Mouse (Mus musculus): ENCODE data around the gene Nmi. TPM values are rescaled to one million over a fixed set of nuclear protein-coding genes. Genes with fewer than 3 reads are reported as not detected.

The Nmi gene
- polyA plus RNA-seq, 1 experiment = 3.5 TPM

DNA sequence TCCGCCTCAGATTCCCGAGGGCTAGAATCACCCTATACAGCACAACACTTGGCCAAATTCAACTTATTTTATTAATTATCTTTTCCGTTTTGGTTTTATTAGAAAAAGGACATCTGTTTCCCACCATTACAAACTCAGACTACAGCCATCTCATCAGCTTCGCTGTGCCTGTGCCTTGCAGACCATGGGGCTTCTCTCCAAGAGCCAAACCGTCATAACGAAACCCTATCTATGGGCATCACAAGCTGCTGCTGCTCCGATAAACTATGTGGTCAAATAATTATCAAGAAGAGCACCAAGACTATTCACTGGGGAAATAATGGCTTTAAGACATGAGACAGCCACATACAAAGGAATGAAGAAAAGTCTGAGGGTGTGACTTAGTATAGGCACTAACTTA is 31.5 kb downstream of the Nmi start:
- TF ChIP-seq POLR2A (IDR thresholded peaks at IDR 0.05; ENCODE audit: borderline replicate concordance, extremely low read depth, insufficient read depth, insufficient read length, poor library complexity, severe bottlenecking) (no peak), CTCF (IDR thresholded peaks at IDR 0.05; ENCODE audit: borderline replicate concordance, extremely low read depth, insufficient read depth, insufficient read length) (no peak)
- DNase-seq (ENCODE audit: low read depth) = no peak

DNA sequence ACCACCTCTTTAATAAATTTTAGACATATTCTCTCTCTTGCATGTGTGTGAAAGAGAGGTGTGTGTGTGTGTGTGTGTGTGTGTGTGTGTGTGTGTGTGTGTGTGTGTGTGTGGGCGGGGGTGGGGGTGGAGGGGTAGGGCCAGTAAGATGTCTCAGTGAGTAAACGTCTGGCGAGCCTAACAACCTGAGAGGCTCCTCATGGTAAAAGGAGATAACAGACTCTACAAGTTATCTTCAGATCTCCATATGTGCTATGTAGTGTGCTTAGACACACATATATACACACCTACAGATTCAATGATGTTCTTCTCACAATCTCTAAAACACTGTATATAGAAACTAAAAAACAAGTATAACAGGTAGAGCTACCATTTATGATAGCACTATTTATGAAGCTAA is 34.5 kb downstream of the Nmi start:
- DNase-seq (ENCODE audit: low read depth) = no peak
- no peak for TF ChIP-seq CTCF (IDR thresholded peaks at IDR 0.05; ENCODE audit: borderline replicate concordance, extremely low read depth, insufficient read depth, insufficient read length)
- TF ChIP-seq POLR2A (IDR thresholded peaks at IDR 0.05; ENCODE audit: borderline replicate concordance, extremely low read depth, insufficient read depth, insufficient read length, poor library complexity, severe bottlenecking) = no peak

DNA sequence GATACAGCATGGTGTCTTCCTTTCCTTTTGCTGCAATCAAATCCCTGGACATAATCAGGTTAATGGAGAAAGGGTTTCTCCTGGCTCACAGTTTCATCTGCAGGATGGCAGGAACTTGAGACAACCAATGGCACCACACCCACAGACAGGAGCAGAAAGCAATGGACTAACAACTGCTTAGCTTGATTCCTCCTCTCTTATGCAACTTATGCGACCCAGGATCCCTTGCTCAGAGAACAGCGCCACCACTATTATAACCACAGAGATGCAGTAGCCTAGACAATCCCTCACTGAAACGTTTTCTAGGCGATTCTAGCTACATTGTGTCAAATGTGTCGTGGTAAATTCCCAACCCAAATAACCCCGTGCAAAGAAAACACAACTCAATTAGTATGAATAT is 36.3 kb downstream of the Nmi start:
- TF ChIP-seq POLR2A (IDR thresholded peaks at IDR 0.05; ENCODE audit: borderline replicate concordance, extremely low read depth, insufficient read depth, insufficient read length, poor library complexity, severe bottlenecking) = no peak
- no peak for DNase-seq (ENCODE audit: low read depth)

DNA sequence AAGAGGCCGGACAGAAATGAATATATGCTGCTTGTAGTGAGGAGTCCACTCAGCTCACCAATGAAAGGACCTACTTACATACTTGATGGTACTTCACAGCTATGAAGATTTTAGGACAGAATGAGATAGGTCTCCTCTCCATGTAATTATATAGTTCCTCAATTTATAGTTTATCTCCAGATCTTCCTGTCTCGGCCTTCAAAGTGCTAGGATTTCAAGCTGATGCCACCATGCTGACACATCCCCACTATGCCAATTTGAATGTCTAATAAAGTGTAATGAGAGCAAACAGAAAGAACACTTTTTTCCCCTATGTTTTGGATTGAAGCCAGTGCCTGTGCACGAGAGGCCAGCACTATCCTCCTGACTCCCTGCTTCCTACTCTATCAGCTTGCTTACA is 36.7 kb downstream of the Nmi start:
- no peak for TF ChIP-seq POLR2A (IDR thresholded peaks at IDR 0.05; ENCODE audit: borderline replicate concordance, extremely low read depth, insufficient read depth, insufficient read length, poor library complexity, severe bottlenecking)
- TF ChIP-seq CTCF (IDR thresholded peaks at IDR 0.05; ENCODE audit: borderline replicate concordance, extremely low read depth, insufficient read depth, insufficient read length) = no peak
- no peak for DNase-seq (ENCODE audit: low read depth)

DNA sequence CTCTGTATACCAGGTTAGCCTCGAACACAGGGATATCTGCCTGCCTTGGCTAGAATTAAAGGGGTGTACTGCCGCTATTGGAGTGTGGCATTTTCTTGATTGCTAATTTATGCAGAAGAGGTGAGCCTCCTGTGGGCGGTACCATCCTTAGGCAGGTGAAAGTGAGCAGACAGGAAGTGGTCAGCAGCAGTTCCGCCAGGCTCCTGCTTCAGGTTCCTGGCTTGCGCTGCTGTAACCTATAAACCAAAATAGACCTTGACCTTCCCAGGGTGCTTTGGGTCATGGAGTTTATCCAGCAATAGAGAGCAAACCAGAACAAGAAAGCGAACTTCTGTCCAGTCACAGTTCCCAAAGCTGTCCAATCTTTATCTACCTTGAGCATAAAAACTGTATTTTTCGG is 37.4 kb downstream of the Nmi start:
- TF ChIP-seq POLR2A (IDR thresholded peaks at IDR 0.05; ENCODE audit: borderline replicate concordance, extremely low read depth, insufficient read depth, insufficient read length, poor library complexity, severe bottlenecking) (no peak), CTCF (IDR thresholded peaks at IDR 0.05; ENCODE audit: borderline replicate concordance, extremely low read depth, insufficient read depth, insufficient read length) (no peak)
- DNase-seq (ENCODE audit: low read depth) = no peak

DNA sequence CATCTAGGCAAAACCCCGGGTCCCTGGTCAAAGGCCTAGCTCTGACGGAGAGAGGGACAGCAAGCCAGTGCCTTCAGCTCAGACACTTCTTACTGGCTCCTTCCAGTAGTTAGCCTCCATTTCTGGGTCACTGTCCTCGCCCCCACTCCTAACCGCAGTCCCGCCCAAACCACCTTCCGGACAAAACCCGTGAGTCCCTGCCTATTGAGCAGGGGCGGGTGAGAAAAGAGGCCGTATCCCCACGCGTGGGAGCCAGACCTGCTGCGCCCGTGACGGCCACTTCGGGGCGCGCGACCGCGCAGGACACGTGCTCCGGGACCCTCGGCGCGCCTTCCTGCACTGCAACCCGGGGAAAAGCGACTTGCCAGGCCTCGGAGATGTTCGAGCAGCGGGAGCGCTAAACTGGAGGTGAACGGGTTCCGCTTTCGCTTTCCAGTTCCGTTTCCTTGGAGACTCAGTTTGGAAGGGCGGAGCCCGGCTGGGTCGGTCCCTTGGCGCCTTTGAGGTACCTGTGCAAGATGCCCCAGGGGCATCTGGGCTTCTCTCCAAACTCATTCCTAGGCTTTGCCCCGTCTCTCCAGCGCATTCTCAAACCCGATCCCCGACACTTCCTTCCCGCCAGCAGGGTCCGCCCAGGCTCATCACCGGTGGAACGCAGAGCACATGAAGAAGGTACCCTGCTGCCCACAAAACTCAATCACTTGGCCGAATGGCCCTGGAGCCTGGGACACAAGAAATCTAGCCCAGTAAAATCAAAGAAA is 38.5 kb downstream of the Nmi start, which contains the start of gene Rbm43:
Rbm43 (minus strand) TSS at position 590 of the 761 bp plus-strand sequence.
- TF ChIP-seq POLR2A (IDR thresholded peaks at IDR 0.05; ENCODE audit: borderline replicate concordance, extremely low read depth, insufficient read depth, insufficient read length, poor library complexity, severe bottlenecking) (no peak), CTCF (IDR thresholded peaks at IDR 0.05; ENCODE audit: borderline replicate concordance, extremely low read depth, insufficient read depth, insufficient read length) (peak; percentile 37; the same call in 1 of the 2 replicates)
- peak; percentile 82 for DNase-seq (ENCODE audit: low read depth)

DNA sequence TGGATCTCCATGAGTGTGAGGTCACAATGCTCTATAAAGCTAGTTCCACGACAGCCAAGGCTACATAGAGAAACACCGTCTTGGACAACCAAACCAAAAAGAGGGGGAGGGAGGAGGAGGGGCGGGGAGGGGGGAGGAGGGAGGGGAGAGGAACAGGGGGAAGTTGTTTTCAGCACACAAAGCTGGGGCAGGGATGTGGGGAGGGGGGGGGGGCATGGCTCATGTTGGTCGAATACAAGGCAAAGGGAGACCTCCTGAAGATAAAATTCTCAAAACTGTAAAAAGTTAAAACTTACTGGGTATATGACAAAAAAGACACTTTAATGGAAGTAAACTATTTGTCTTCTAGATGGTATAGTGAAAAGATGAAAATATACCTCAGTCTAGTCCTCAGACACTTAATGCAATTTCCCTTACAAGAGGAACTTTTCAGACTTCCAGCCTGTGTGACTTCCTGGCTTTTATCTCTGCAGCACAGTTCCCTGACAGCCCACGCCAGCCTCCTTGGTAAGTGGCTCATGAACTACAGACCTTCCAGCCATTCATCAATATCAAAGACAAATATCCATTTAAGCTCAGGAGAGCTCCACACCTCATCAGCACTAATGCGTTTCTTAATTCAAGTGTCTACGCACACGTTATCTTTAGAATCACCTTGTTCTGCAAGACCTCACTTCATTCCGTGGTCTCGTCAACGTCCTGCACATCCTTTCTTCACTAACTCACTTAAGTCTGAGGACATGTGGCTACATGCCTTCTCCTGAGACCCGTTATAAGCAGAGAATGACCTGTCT is 39.8 kb downstream of the Nmi start:
- DNase-seq (ENCODE audit: low read depth) = peak; percentile 13

DNA sequence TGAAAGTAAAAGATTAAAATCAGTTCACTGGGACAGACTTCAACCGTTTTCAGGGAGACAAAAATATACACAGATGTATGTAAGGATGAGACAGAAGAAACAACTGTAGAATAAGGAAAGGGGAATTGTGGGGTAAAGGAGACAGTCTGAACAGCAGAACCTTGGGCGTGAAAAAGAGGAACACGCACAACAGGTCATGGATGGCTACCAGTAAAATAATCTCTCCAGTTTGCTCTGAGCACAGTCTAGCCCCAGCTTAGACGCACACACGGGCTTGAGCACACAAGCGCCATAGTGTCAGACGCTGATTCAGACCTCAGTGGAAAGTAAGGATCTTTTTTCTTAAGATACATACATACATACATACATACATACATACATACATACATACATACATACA is 42.1 kb downstream of the Nmi start:
- no peak for TF ChIP-seq CTCF (IDR thresholded peaks at IDR 0.05; ENCODE audit: borderline replicate concordance, extremely low read depth, insufficient read depth, insufficient read length)
- no peak for TF ChIP-seq POLR2A (IDR thresholded peaks at IDR 0.05; ENCODE audit: borderline replicate concordance, extremely low read depth, insufficient read depth, insufficient read length, poor library complexity, severe bottlenecking)
- DNase-seq (ENCODE audit: low read depth) = no peak

More for the DNA sequence above, 39.8 kb downstream of the Nmi start:
- TF ChIP-seq CTCF (IDR thresholded peaks at IDR 0.05; ENCODE audit: borderline replicate concordance, extremely low read depth, insufficient read depth, insufficient read length) (no peak), POLR2A (IDR thresholded peaks at IDR 0.05; ENCODE audit: borderline replicate concordance, extremely low read depth, insufficient read depth, insufficient read length, poor library complexity, severe bottlenecking) (no peak)

DNA sequence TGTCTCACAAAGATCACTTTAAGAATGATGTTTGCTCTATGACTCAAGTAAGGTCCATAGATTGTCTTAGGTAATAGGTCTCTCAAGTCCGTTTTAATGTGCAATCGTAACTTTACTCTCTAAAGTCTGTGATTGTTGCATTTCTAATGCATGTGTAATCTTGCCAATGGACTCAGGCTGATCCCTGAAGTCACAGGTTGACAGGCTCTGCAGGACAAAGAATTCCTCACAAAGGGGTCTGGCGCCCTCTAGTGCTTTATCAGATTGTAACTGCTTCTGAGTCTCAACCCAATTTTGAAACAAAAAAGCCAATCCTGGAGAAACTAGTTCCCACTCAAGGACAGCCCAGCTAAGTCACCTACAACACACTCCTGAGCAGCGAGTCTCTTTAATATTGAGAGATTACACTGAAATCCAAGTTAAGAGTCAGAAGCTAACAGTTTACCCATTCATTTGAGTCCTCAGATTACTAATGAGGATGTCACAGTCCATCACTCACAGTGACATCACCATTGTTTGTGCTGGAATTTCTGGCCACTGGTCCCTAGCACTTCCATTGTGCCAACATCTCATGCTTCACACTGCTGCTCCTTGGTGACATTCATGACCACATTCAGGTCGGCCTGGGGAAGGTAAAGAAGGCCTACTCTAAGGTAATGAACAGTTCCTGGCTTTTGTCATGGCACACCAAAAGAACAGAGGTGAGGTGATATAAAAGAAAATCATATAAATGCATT is 58.2 kb downstream of the Nmi start:
- DNase-seq (ENCODE audit: low read depth) = peak; percentile 93
- TF ChIP-seq POLR2A (IDR thresholded peaks at IDR 0.05; ENCODE audit: borderline replicate concordance, extremely low read depth, insufficient read depth, insufficient read length, poor library complexity, severe bottlenecking) (no peak), CTCF (IDR thresholded peaks at IDR 0.05; ENCODE audit: borderline replicate concordance, extremely low read depth, insufficient read depth, insufficient read length) (peak; percentile 82)

DNA sequence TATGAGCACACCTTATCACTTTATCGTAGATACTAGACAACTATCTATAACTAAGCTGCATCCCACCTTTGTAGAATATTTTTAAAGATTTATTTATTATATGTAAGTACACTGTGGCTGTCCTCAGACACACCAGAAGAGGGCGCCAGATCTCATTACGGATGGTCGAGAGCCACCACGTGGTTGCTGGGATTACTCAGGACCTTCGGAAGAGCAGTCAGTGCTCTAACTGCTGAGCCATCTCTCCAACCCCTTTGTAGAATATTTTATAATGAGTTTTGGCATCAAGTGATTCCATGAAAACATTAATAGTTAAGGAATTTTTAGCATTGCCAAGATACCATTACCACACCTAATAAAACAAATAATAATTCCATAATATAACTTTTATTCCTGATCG is 58.8 kb downstream of the Nmi start:
- no peak for TF ChIP-seq POLR2A (IDR thresholded peaks at IDR 0.05; ENCODE audit: borderline replicate concordance, extremely low read depth, insufficient read depth, insufficient read length, poor library complexity, severe bottlenecking)
- TF ChIP-seq CTCF (IDR thresholded peaks at IDR 0.05; ENCODE audit: borderline replicate concordance, extremely low read depth, insufficient read depth, insufficient read length) = no peak; the same call in 1 of the 2 replicates
- DNase-seq (ENCODE audit: low read depth) = no peak

DNA sequence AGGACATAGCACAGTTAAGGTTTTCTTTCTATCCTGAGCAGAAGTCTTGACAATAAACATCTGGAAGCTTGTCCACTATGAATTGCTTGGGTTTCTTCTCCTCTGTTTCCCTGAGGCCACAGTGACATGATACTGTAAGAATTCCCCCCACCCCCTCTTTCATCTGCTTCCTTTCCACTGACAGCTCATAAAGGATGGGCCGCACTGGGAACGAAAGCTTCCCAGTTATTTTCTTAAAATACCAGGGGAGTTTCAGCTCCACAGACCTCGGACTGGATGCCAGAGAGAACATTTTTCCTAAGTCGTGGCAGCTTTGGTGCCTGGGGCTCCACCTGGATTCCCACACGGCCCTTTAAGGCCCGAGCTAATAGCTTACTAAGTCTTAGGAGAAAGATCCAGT is 60.6 kb downstream of the Nmi start:
- DNase-seq (ENCODE audit: low read depth) = no peak
- TF ChIP-seq POLR2A (IDR thresholded peaks at IDR 0.05; ENCODE audit: borderline replicate concordance, extremely low read depth, insufficient read depth, insufficient read length, poor library complexity, severe bottlenecking) (no peak), CTCF (IDR thresholded peaks at IDR 0.05; ENCODE audit: borderline replicate concordance, extremely low read depth, insufficient read depth, insufficient read length) (no peak)
